Mouse (Mus musculus) stomach, postnatal 0 days (tissue): ENCODE results near the gene Rnf25.

Experiments used
- CTCF ChIP-seq: IDR thresholded peaks from 2 replicates; pipeline ENCODE4 v1.5.1; 2016; ENCODE audit warnings: antibody characterized with exemption, low read depth, mild to moderate bottlenecking, moderate library complexity
- EP300 ChIP-seq: optimal IDR thresholded peaks from 2 replicates; pipeline ENCODE3; 2016; ENCODE audit warnings: antibody characterized with exemption

DNA sequence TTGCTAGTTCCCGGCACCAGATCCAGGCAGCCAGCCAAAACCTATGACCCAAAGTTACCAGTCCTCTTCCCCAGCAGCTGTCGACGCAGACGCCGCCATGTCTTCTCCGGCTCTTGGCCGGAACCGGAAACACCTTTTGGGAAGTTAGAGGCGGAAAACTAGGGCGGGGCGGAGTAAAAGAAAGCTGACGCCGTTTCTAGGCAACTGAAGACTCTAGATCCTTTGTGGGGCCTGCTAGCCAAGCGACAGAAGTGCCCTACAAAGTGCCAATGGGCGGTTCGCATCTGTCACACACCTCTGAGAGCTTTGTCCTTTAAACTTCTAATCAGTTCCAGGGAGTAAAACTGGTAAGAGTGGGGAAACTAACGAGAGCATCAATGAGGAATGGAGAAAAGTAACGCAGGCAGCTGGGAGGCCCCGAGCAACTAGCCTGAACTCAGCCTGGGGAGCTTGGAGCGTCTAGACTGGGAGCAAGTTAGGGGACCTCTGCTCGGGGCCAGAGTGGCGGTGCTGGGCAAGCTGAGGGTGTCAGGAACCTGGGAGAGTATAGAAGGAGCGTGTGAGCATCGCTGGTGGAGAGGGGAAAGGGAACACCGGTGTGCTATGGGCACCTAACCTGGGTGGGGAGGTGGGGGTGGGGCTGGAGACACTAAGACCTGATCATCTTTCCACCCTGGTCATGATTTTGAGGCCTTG is at the start of gene Rnf25, which contains the start of gene Stk36:
- no peak for TF ChIP-seq CTCF
- TF ChIP-seq EP300 = no peak
